8 mouse cellular contexts compared by ENCODE assay signal in genomic region chr16:20673706-20674303, GRCm38 (mm10). TPM values are rescaled to one million over a fixed set of nuclear protein-coding genes. Genes with fewer than 3 reads are reported as not detected.
A peak's percentile ranks its signal among the peaks of the same experiment; 100 is the strongest.
DNase-seq lines count a peak whose midpoint lies in the region; ATAC-seq and TF ChIP-seq lines count a peak whose summit lies in the region.

No protein-coding gene starts in this region.

- WGBS in lung, embryonic 14.5 days = 5% methylated on average over 14 of the region's 14 CpGs
- 4% methylated on average over 14 of the region's 14 CpGs for WGBS in heart, embryonic 16.5 days
- WGBS in midbrain, postnatal 0 days = 15% methylated on average over 14 of the region's 14 CpGs

- peaks cover 3% of the 10 kb centered on the region; the same call in 1 of the 2 replicates for H3K4me1 ChIP-seq in lung, embryonic 14.5 days (ENCODE audit: insufficient read depth)
- peaks cover 26% of the 10 kb centered on the region for H3K4me1 ChIP-seq in heart, embryonic 16.5 days (ENCODE audit: control insufficient read depth, insufficient read depth, low read length)
- peaks cover 8% of the 10 kb centered on the region for H3K4me1 ChIP-seq in midbrain, postnatal 0 days (ENCODE audit: insufficient read depth, low read length)

- peak overlapping the region; percentile 93 for H3K4me3 ChIP-seq in lung, embryonic 14.5 days (ENCODE audit: low read depth, low read length)
- H3K4me3 ChIP-seq in heart, embryonic 16.5 days (ENCODE audit: low read length) = peak overlapping the region; percentile 93
- peak overlapping the region; percentile 92 for H3K4me3 ChIP-seq in midbrain, postnatal 0 days (ENCODE audit: low read depth, low read length)

- peaks cover 43% of the 10 kb centered on the region for H3K36me3 ChIP-seq in lung, embryonic 14.5 days (ENCODE audit: insufficient read depth)
- peaks cover 33% of the 10 kb centered on the region for H3K36me3 ChIP-seq in heart, embryonic 16.5 days (ENCODE audit: control insufficient read depth, insufficient read depth)
- H3K36me3 ChIP-seq in midbrain, postnatal 0 days (ENCODE audit: insufficient read depth, low read length) = peaks cover 31% of the 10 kb centered on the region

- H3K4me2 ChIP-seq in lung, embryonic 14.5 days = peak overlapping the region; percentile 99
- peak overlapping the region; percentile 98 for H3K4me2 ChIP-seq in heart, embryonic 16.5 days (ENCODE audit: low read depth, low read length)
- peak overlapping the region; percentile 87 for H3K4me2 ChIP-seq in midbrain, postnatal 0 days (ENCODE audit: low read depth, low read length, poor library complexity, severe bottlenecking)

- H3K9ac ChIP-seq in lung, embryonic 14.5 days = peak overlapping the region; percentile 94
- peak overlapping the region; percentile 97 for H3K9ac ChIP-seq in heart, embryonic 16.5 days (ENCODE audit: low read length)
- H3K9ac ChIP-seq in midbrain, postnatal 0 days (replicated peaks; ENCODE audit: low read length, poor library complexity, severe bottlenecking) = peak overlapping the region; percentile 96

- no peaks in the 10 kb centered on the region for H3K27me3 ChIP-seq in lung, embryonic 14.5 days (ENCODE audit: insufficient read depth, low read length)
- H3K27me3 ChIP-seq in heart, embryonic 16.5 days (ENCODE audit: control insufficient read depth, insufficient read depth, low read length) = no peaks in the 10 kb centered on the region
- H3K27me3 ChIP-seq in midbrain, postnatal 0 days (ENCODE audit: insufficient read depth, low read length) = no peaks in the 10 kb centered on the region

- no peak for ATAC-seq in lung, embryonic 14.5 days (ENCODE audit: insufficient read depth)
- no peak; the same call in 1 of the 2 replicates for ATAC-seq in heart, embryonic 16.5 days (replicated peaks; ENCODE audit: extremely low read depth, insufficient read depth, low FRiP score)
- no peak for ATAC-seq in midbrain, postnatal 0 days (ENCODE audit: low FRiP score)

- no peak for TF ChIP-seq CTCF in lung, embryonic 14.5 days (IDR thresholded peaks at IDR 0.05; ENCODE audit: low read depth)
- no peak for TF ChIP-seq CTCF in midbrain, postnatal 0 days (IDR thresholded peaks at IDR 0.05)

- H3K27ac ChIP-seq in lung, embryonic 14.5 days (ENCODE audit: low read depth) = peak overlapping the region; percentile 94
- peak overlapping the region; percentile 96 for H3K27ac ChIP-seq in heart, embryonic 16.5 days (ENCODE audit: low read length)
- H3K27ac ChIP-seq in midbrain, postnatal 0 days (ENCODE audit: low read depth, low read length) = peak overlapping the region; percentile 82

- DNase-seq in lung, embryonic 14.5 days = peak; percentile 14
- DNase-seq in lung, postnatal 14 days = no peak
- peak; percentile 32 to 33 for DNase-seq in cerebellum, postnatal 14 days
- DNase-seq in kidney, postnatal 36 days = peak; percentile 74
- no peak for DNase-seq in midbrain, postnatal 0 days (ENCODE audit: low spot score)
- peak; percentile 59 for DNase-seq in thymus, postnatal 4 days
- no peak for DNase-seq in urinary bladder, postnatal 4 days (ENCODE audit: low spot score in 2 of 2)

- H3K9me3 ChIP-seq in lung, embryonic 14.5 days (ENCODE audit: low read depth, low read length) = no peaks in the 10 kb centered on the region
- H3K9me3 ChIP-seq in heart, embryonic 16.5 days (replicated peaks; ENCODE audit: control insufficient read depth, low read length) = no peaks in the 10 kb centered on the region
- no peaks in the 10 kb centered on the region for H3K9me3 ChIP-seq in midbrain, postnatal 0 days (ENCODE audit: low read length)

RNA-seq across cellular contexts. Expression of gene Eif4g1, which starts 5.7 kb away (rescaled TPM):
- 176 and 191 TPM in 2 replicates for polyA plus RNA-seq in lung, embryonic 14.5 days (2014; fragmentation: Nextera tagmentation; extraction: Ambion mirVana)
- polyA plus RNA-seq in heart, embryonic 16.5 days (2015; fragmentation: Nextera tagmentation; extraction: Ambion mirVana) = 113 and 120 TPM in 2 replicates
- 403 and 430 TPM in 2 replicates for total RNA-seq in midbrain, postnatal 0 days (2014; rRNA removed)
- 102 and 118 TPM in 2 replicates for polyA plus RNA-seq in midbrain, postnatal 0 days (2015; fragmentation: Nextera tagmentation; extraction: Ambion mirVana)

RNA-seq across cellular contexts. Expression of gene Fam131a, which starts 19.2 kb away (rescaled TPM):
- 3.4 TPM in 2 replicates for polyA plus RNA-seq in lung, embryonic 14.5 days (2014; fragmentation: Nextera tagmentation; extraction: Ambion mirVana)
- 7.5 and 9.2 TPM in 2 replicates for polyA plus RNA-seq in heart, embryonic 16.5 days (2015; fragmentation: Nextera tagmentation; extraction: Ambion mirVana)
- total RNA-seq in midbrain, postnatal 0 days (2014; rRNA removed) = 152 and 173 TPM in 2 replicates
- 70.9 and 75.9 TPM in 2 replicates for polyA plus RNA-seq in midbrain, postnatal 0 days (2015; fragmentation: Nextera tagmentation; extraction: Ambion mirVana)

RNA-seq across cellular contexts. Expression of gene Psmd2, which starts 22.4 kb away (rescaled TPM):
- 345 and 352 TPM in 2 replicates for polyA plus RNA-seq in lung, embryonic 14.5 days (2014; fragmentation: Nextera tagmentation; extraction: Ambion mirVana)
- 245 and 248 TPM in 2 replicates for polyA plus RNA-seq in heart, embryonic 16.5 days (2015; fragmentation: Nextera tagmentation; extraction: Ambion mirVana)
- 201 and 235 TPM in 2 replicates for total RNA-seq in midbrain, postnatal 0 days (2014; rRNA removed)
- 311 and 316 TPM in 2 replicates for polyA plus RNA-seq in midbrain, postnatal 0 days (2015; fragmentation: Nextera tagmentation; extraction: Ambion mirVana)

RNA-seq across cellular contexts. Expression of gene Polr2h, which starts 43.7 kb away (rescaled TPM):
- 101 and 114 TPM in 2 replicates for polyA plus RNA-seq in lung, embryonic 14.5 days (2014; fragmentation: Nextera tagmentation; extraction: Ambion mirVana)
- 49.0 and 51.8 TPM in 2 replicates for polyA plus RNA-seq in heart, embryonic 16.5 days (2015; fragmentation: Nextera tagmentation; extraction: Ambion mirVana)
- total RNA-seq in midbrain, postnatal 0 days (2014; rRNA removed) = 40.0 and 40.3 TPM in 2 replicates
- 72.3 and 84.6 TPM in 2 replicates for polyA plus RNA-seq in midbrain, postnatal 0 days (2015; fragmentation: Nextera tagmentation; extraction: Ambion mirVana)

RNA-seq across cellular contexts. Expression of gene Clcn2, which starts 43.7 kb away (rescaled TPM):
- 7.5 and 10.1 TPM in 2 replicates for polyA plus RNA-seq in lung, embryonic 14.5 days (2014; fragmentation: Nextera tagmentation; extraction: Ambion mirVana)
- 3.8 TPM in 2 replicates for polyA plus RNA-seq in heart, embryonic 16.5 days (2015; fragmentation: Nextera tagmentation; extraction: Ambion mirVana)
- 61.9 and 69.4 TPM in 2 replicates for total RNA-seq in midbrain, postnatal 0 days (2014; rRNA removed)
- 21.1 and 21.9 TPM in 2 replicates for polyA plus RNA-seq in midbrain, postnatal 0 days (2015; fragmentation: Nextera tagmentation; extraction: Ambion mirVana)

Comparison
In these comparisons a context has a peak if more than half of its experiments do, and no peak if none do; other contexts are left out.
1. DNase-seq: peak in lung, embryonic 14.5 days (single experiment), cerebellum, postnatal 14 days (2 of 2), kidney, postnatal 36 days (2 of 2) and thymus, postnatal 4 days (single experiment); none in lung, postnatal 14 days (single experiment), midbrain, postnatal 0 days (single experiment) and urinary bladder, postnatal 4 days (0 of 2).
2. Peak in every context shown above with its lines, with median percentiles within 50 percentile points of each other: H3K27ac ChIP-seq, H3K4me2 ChIP-seq, H3K4me3 ChIP-seq and H3K9ac ChIP-seq.